Mouse (Mus musculus): ENCODE results near the gene Mbnl2. TPM values are rescaled to one million over a fixed set of nuclear protein-coding genes. Genes with fewer than 3 reads are reported as not detected.
A peak's percentile ranks its signal among the peaks of the same experiment; 100 is the strongest.

Mbnl2 gene
- polyA plus RNA-seq, 1 experiment from 2014 or later, result 25.4 TPM

DNA sequence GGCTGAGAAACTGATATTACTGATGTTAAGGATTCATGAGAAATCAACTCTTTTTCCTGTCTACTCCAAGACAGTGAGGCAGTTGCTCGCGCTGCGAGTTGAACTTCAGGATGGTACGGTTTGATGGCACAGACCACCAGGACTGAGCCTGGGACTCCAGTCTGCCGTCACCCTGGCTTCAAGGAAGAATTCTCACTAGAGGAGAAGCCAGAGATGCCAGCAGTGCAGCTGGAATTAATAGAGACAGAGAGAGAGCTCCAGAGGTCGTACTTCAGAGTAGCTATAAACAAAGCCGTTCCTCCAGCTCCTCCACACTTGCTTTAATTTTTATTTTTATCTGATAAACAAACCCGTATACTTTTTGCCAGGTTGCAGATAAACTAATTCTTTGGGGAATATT lies 102.5 kb downstream of the Mbnl2 start:
- no peak for ATAC-seq
- no peaks in the 10 kb centered on the region for H3K27me3 ChIP-seq (replicated peaks; ENCODE audit: control insufficient read depth, insufficient read depth, low read length)

GRCm38 (mm10) chr14:120379716-120380115 lies 104.2 kb downstream of the Mbnl2 start:
- no peaks in the 10 kb centered on the region; the same call in 1 of the 2 replicates for H3K36me3 ChIP-seq (ENCODE audit: control insufficient read depth, insufficient read depth, low read length)
- no peaks in the 10 kb centered on the region for H3K9me3 ChIP-seq (ENCODE audit: control insufficient read depth, low read length)
- no peak overlapping the region for H3K4me3 ChIP-seq (ENCODE audit: low read length)
- no peak overlapping the region for H3K27ac ChIP-seq (ENCODE audit: low read depth, low read length)
- no peak overlapping the region for H3K4me2 ChIP-seq (ENCODE audit: low read length)
- 71% methylated on average over 4 of the region's 4 CpGs for WGBS
- H3K27me3 ChIP-seq (replicated peaks; ENCODE audit: control insufficient read depth, insufficient read depth, low read length), result no peaks in the 10 kb centered on the region
- no peak for ATAC-seq
- H3K9ac ChIP-seq (ENCODE audit: low read depth, low read length), result no peak overlapping the region
- no peaks in the 10 kb centered on the region for H3K4me1 ChIP-seq (ENCODE audit: control insufficient read depth, insufficient read depth, low read depth, low read length)

More for the DNA sequence above, 102.5 kb downstream of the Mbnl2 start:
- no peaks in the 10 kb centered on the region; the same call in 1 of the 2 replicates for H3K36me3 ChIP-seq (ENCODE audit: control insufficient read depth, insufficient read depth, low read length)
- H3K9ac ChIP-seq (ENCODE audit: low read depth, low read length), result no peak overlapping the region
- no peak overlapping the region for H3K4me2 ChIP-seq (ENCODE audit: low read length)
- 73% methylated on average over 8 of the region's 8 CpGs for WGBS
- H3K4me1 ChIP-seq (ENCODE audit: control insufficient read depth, insufficient read depth, low read depth, low read length), result no peaks in the 10 kb centered on the region
- no peak overlapping the region for H3K4me3 ChIP-seq (ENCODE audit: low read length)
- H3K27ac ChIP-seq (ENCODE audit: low read depth, low read length), result no peak overlapping the region
- H3K9me3 ChIP-seq (ENCODE audit: control insufficient read depth, low read length), result no peaks in the 10 kb centered on the region

GRCm38 (mm10) chr14:120381378-120382134 lies 106.1 kb downstream of the Mbnl2 start:
- no peak for ATAC-seq
- Histone ChIP-seq H3K9me3 (ENCODE audit: control insufficient read depth, low read length) (no peaks in the 10 kb centered on the region), H3K36me3 (ENCODE audit: control insufficient read depth, insufficient read depth, low read length) (no peaks in the 10 kb centered on the region; the same call in 1 of the 2 replicates), H3K27ac (ENCODE audit: low read depth, low read length) (no peak overlapping the region), H3K9ac (ENCODE audit: low read depth, low read length) (no peak overlapping the region), H3K4me3 (ENCODE audit: low read length) (no peak overlapping the region), H3K4me1 (ENCODE audit: control insufficient read depth, insufficient read depth, low read depth, low read length) (no peaks in the 10 kb centered on the region), H3K27me3 (replicated peaks; ENCODE audit: control insufficient read depth, insufficient read depth, low read length) (no peaks in the 10 kb centered on the region), H3K4me2 (ENCODE audit: low read length) (no peak overlapping the region)
- 81% methylated on average over 26 of the region's 26 CpGs for WGBS

- H3K36me3 ChIP-seq (ENCODE audit: control insufficient read depth, insufficient read depth, low read length), result no peaks in the 10 kb centered on the region; the same call in 1 of the 2 replicates
- H3K4me1 ChIP-seq (ENCODE audit: control insufficient read depth, insufficient read depth, low read depth, low read length), result no peaks in the 10 kb centered on the region
- no peak overlapping the region for H3K4me2 ChIP-seq (ENCODE audit: low read length)
- no peaks in the 10 kb centered on the region for H3K27me3 ChIP-seq (replicated peaks; ENCODE audit: control insufficient read depth, insufficient read depth, low read length)
- WGBS, result 74% methylated on average over 5 of the region's 5 CpGs
- no peak overlapping the region for H3K4me3 ChIP-seq (ENCODE audit: low read length)
- ATAC-seq, result no peak
- no peak overlapping the region for H3K9ac ChIP-seq (ENCODE audit: low read depth, low read length)
- H3K9me3 ChIP-seq (ENCODE audit: control insufficient read depth, low read length), result no peaks in the 10 kb centered on the region
- no peak overlapping the region for H3K27ac ChIP-seq (ENCODE audit: low read depth, low read length)
These were observed 106.7 kb downstream of the Mbnl2 start for GRCm38 (mm10) chr14:120382179-120382578.

- no peak overlapping the region for H3K9ac ChIP-seq (ENCODE audit: low read depth, low read length)
- H3K9me3 ChIP-seq (ENCODE audit: control insufficient read depth, low read length), result no peaks in the 10 kb centered on the region
- no peak overlapping the region for H3K27ac ChIP-seq (ENCODE audit: low read depth, low read length)
- no peak overlapping the region for H3K4me3 ChIP-seq (ENCODE audit: low read length)
- H3K4me1 ChIP-seq (ENCODE audit: control insufficient read depth, insufficient read depth, low read depth, low read length), result no peaks in the 10 kb centered on the region
- 73% methylated on average over 11 of the region's 11 CpGs for WGBS
- H3K36me3 ChIP-seq (ENCODE audit: control insufficient read depth, insufficient read depth, low read length), result no peaks in the 10 kb centered on the region; the same call in 1 of the 2 replicates
- no peak overlapping the region for H3K4me2 ChIP-seq (ENCODE audit: low read length)
- ATAC-seq, result no peak
- H3K27me3 ChIP-seq (replicated peaks; ENCODE audit: control insufficient read depth, insufficient read depth, low read length), result no peaks in the 10 kb centered on the region
These were observed 107.8 kb downstream of the Mbnl2 start for GRCm38 (mm10) chr14:120383186-120383851.

GRCm38 (mm10) chr14:120384615-120385014 lies 109.1 kb downstream of the Mbnl2 start:
- 90% methylated on average over 5 of the region's 5 CpGs for WGBS

GRCm38 (mm10) chr14:120387293-120387692 lies 111.8 kb downstream of the Mbnl2 start:
- Histone ChIP-seq H3K27me3 (replicated peaks; ENCODE audit: control insufficient read depth, insufficient read depth, low read length) (no peaks in the 10 kb centered on the region), H3K4me2 (ENCODE audit: low read length) (no peak overlapping the region), H3K36me3 (ENCODE audit: control insufficient read depth, insufficient read depth, low read length) (no peaks in the 10 kb centered on the region), H3K27ac (ENCODE audit: low read depth, low read length) (no peak overlapping the region), H3K4me3 (ENCODE audit: low read length) (no peak overlapping the region), H3K9ac (ENCODE audit: low read depth, low read length) (no peak overlapping the region), H3K4me1 (ENCODE audit: control insufficient read depth, insufficient read depth, low read depth, low read length) (no peaks in the 10 kb centered on the region), H3K9me3 (ENCODE audit: control insufficient read depth, low read length) (no peaks in the 10 kb centered on the region)
- WGBS, result 87% methylated on average over 4 of the region's 4 CpGs
- no peak for ATAC-seq

More at GRCm38 (mm10) chr14:120384615-120385014, 109.1 kb downstream of the Mbnl2 start:
- Histone ChIP-seq H3K27ac (ENCODE audit: low read depth, low read length) (no peak overlapping the region), H3K9me3 (ENCODE audit: control insufficient read depth, low read length) (no peaks in the 10 kb centered on the region), H3K27me3 (replicated peaks; ENCODE audit: control insufficient read depth, insufficient read depth, low read length) (no peaks in the 10 kb centered on the region), H3K4me3 (ENCODE audit: low read length) (no peak overlapping the region), H3K4me2 (ENCODE audit: low read length) (no peak overlapping the region), H3K36me3 (ENCODE audit: control insufficient read depth, insufficient read depth, low read length) (no peaks in the 10 kb centered on the region; the same call in 1 of the 2 replicates), H3K9ac (ENCODE audit: low read depth, low read length) (no peak overlapping the region), H3K4me1 (ENCODE audit: control insufficient read depth, insufficient read depth, low read depth, low read length) (no peaks in the 10 kb centered on the region)
- ATAC-seq, result no peak

DNA sequence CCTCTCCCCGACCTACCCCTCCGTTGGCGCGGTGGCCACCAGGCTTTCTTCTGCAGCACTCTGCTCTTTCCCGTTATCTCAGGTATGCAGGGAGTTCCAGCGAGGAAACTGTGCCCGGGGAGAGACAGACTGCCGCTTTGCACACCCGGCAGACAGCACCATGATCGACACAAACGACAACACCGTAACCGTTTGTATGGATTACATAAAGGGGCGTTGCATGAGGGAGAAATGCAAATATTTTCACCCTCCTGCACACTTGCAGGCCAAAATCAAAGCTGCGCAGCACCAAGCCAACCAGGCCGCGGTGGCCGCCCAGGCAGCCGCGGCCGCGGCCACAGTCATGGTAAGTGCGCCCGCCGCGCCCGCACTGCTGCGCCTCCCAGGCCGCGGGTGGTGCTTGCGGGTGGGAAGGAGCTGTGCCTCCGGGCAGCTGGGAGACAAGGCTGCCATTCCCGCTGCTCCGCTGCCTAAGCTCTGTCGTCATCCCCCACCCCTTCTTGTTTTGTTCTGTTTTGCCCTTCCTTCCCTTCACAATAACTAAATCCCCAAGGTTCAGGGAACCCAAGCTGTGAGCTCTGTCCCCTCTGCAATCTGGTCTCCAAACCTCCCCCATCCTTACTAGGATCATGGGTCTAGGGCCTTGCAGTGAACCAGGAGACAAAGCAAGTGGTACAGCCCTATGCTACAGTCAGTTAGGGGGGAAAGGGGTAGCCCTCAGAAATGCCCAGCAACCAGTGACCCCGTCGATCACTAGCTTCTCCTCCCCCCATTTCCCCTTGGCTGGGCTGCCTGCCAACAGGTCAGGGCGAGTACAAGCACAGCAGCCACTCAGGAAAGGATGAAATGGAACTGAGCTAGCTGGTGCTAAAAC lies 113.6 kb downstream of the Mbnl2 start:
- Histone ChIP-seq H3K4me3 (ENCODE audit: low read length) (peak overlapping the region; percentile 30), H3K36me3 (ENCODE audit: control insufficient read depth, insufficient read depth, low read length) (no peaks in the 10 kb centered on the region), H3K9me3 (ENCODE audit: control insufficient read depth, low read length) (no peaks in the 10 kb centered on the region), H3K4me2 (ENCODE audit: low read length) (peak overlapping the region; percentile 53), H3K27ac (ENCODE audit: low read depth, low read length) (peak overlapping the region; percentile 2; the same call in 1 of the 2 replicates), H3K4me1 (ENCODE audit: control insufficient read depth, insufficient read depth, low read depth, low read length) (no peaks in the 10 kb centered on the region), H3K27me3 (replicated peaks; ENCODE audit: control insufficient read depth, insufficient read depth, low read length) (no peaks in the 10 kb centered on the region), H3K9ac (ENCODE audit: low read depth, low read length) (peak overlapping the region; percentile 61)
- WGBS, result 5% methylated on average over 36 of the region's 38 CpGs
- ATAC-seq, result peak; percentile 86

Data from hindbrain, embryonic 16.5 days (tissue).